Mouse (Mus musculus): Measurements from ENCODE around the gene D430042O09Rik.

Gene D430042O09Rik

DNA sequence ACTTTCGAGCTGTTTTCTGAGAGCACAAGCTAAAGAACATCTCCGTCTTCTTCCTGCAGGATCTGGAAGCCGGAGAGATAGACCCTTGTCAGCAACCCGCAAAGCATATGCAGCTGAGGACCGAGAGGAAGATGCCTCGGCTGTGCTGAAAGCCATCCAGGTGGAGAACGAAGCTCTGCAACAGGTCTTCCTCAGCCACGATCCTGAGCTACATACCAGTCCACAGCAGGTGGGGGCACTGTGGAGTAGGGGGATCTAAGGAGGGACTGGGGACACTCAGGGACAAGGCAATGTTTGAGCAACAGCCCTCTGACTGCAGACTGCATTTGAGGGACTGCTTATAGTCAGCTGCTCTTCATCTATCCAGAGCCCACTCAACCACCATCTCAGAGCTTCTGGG is 105.0 kb downstream of the D430042O09Rik start:
- no peak for DNase-seq (ENCODE audit: low spot score)

DNA sequence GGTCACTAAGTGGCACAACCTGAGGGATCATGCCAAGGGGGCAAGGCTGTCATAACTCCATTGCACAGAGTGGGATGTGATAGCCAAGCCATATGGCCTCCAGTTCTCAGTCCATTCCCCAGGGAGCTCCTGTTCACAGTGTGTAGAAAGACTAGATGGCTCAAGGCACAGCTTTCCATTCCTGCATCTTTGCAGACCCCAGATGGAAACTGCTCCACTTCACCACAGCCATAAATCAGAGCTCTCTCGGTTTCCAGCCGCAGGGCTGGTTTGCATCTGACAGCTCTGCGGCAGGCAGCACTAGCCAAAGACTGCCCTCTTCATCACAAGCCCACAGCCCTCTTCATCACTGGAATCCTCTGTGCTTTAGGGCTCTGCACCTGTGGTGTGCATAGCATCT is 108.0 kb downstream of the D430042O09Rik start:
- no peak for DNase-seq (ENCODE audit: low spot score)

DNA sequence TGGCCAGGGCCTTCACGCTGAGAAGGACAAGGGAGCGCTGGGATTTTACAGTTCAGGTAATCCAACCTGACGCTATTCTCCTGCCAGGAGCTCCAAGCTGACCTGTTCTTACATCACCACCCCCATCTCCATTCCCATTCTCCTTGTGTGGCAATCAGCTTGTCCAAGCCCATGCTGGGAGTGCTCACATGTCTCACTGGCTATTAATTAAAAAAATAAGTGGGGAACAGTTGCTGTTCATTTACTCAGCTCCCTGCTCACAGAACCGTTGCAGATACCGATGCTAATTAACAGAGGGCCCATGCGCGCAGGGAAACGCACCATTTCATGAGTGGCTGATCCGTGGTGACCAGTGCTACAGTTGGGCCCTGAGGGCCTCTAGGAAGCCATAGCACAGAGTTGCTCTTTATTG is 110.6 kb downstream of the D430042O09Rik start:
- no peak for DNase-seq (ENCODE audit: low spot score)

DNA sequence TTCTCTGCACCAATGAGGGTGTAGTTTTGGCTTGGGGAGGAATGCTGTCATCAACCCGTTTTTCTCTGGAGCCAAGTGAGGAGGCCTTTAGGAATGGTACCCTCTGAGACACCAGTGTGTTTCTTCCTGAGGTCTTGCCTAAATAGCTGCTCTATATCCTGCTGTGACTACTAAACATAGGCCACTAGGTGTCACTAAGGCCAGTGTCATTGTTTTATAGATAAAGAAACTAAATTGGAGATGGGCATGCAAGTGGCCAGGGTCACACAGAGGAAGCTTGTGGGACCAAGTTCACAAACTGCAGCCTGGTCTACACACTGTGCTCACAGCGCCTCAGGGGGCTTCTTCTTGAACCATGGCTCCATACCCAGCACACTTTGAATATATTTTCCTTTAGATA is 112.5 kb downstream of the D430042O09Rik start:
- DNase-seq (ENCODE audit: low spot score) = no peak

DNA sequence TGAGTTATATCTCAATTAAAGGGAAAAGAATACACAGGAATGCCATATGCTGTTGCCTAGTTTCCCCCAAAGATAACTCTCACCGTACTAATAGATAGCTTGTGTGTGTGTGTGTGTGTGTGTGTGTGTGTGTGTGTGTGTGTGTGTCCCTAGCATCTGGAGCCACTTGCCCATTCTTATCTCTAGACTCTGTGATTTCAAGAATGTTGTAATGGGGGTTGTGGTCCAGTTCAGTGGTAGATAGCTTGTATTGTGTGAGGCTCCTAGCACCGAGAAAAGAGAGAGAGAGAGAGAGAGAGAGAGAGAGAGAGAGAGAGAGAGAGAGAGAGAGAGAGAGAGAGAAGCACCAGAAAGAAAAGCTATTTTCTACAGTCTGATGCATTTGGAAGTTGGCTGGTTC is 118.7 kb downstream of the D430042O09Rik start:
- no peak for DNase-seq (ENCODE audit: low spot score)

DNA sequence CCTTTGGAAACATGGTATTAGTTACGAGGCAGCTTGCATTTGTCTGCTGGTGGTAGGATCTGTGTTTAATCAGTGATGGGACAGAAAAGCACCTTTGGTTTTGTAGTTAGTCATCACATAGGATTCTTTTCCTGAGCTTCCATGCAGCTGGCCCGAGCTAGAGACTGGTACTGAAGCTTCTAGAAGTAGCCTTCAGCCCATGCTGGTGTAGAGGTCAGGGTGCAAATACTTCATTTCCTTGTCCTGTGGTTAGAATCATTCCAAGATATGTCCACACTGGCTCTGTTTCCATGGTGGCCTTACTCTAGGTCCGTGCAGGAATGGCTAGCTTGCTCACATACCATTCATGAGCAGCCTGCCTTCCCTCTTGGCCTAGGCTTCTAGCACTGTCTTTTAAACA is 119.2 kb downstream of the D430042O09Rik start:
- DNase-seq (ENCODE audit: low spot score) = no peak

DNA sequence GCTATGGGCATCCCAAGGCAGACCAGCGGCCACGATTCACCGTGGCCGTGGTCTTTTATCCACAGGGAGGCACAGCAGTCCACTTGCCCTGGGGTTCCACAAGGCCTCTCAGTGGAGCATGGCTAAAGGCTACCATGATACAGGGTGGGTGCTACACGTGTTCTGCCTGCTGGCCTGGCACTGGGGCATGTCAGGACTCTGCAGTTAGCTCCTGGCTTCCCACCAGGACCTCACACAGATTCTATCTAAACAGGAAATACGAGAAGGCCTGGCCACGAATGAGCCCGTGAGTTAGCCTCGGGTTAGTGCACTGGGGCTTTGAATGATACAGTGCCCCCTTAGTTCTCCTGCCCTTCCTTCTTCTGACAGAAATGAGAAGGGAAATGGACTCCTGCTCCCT is 119.7 kb downstream of the D430042O09Rik start:
- DNase-seq (ENCODE audit: low spot score) = no peak

DNA sequence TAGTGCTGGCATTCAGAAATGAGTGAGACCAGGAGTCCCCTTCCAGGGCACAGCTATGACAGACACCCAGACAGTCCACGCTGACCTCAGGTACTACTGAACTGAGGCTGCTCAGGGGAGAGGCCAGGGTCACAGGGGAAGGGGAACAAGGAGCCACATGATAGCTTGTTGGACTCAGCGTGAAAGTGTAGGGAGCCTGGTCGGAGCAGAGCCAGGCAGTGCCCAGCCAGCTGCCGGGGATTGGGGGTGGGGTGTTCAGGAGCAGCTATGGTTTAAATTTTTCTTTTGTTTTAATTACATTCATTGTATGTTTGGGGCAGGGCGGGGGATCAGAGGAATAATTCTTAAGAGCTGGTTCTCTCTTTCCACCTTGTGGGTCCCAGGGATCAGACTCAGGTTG is 120.9 kb downstream of the D430042O09Rik start:
- no peak for DNase-seq (ENCODE audit: low spot score)

DNA sequence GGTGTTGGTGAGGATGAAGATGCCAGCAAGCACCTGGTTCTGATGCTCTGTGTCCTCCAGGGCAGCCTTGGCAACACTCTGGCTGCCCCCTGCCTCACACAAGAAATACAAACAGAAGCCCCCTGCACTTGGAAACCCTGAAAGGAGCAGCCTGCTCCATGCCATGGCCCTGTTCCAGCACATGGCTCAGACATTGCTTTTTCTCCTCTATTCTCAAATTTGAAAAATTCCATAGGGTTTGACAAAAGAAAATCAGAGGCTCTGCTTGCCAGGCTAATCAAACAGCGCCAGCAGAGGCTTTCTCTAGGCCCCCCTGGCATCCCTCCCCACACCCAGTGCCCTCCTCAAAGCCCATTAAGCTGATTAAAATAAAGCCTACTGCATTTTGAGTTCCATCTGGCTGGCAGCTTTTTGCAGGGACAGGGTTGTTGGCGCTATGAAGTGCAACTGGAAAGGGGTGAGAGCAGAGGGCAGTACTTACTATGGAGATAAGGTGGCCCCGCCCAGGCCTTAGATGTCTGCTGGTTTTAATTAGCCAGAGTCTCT is 121.5 kb downstream of the D430042O09Rik start:
- DNase-seq (ENCODE audit: low spot score) = no peak

DNA sequence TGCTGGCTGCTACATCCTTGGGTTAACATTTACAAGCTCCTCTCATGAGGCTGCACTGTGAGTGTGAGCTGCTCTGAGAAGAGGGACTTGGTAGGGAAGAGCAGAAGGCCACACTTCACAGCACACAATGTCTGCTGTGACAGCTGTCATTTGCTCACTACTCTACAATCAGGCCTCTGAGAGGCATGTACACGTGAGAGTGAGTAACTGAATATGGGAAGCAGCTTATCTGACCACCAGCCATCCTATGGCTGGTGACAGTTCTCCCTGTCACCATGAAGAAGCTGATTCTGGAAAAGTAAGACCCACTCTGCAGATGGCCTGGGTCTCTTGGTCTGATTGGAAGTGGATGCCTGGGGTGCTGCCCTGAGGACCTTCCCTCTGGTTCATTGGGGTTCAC is 125.1 kb downstream of the D430042O09Rik start:
- DNase-seq (ENCODE audit: low spot score) = no peak

DNA sequence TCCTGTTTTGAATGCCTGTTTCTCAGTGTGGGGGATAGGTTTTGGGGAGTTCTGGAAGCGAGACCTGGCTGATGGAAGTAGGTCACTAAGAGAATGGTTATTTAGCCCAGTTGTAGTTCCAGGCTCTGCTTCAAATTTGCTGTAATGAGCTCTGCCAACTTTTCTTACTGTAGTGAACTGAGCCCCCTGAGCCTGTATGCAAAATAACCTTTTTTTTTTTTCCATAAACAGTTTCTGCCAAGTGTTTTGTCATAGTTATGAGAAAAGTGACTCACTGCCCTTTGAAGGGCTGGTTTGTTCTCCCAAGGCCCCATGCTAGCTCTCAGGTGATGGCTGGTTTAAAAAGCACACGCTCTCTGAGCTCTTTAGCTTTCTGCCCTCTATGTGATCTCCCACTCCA is 125.8 kb downstream of the D430042O09Rik start:
- DNase-seq (ENCODE audit: low spot score) = no peak

DNA sequence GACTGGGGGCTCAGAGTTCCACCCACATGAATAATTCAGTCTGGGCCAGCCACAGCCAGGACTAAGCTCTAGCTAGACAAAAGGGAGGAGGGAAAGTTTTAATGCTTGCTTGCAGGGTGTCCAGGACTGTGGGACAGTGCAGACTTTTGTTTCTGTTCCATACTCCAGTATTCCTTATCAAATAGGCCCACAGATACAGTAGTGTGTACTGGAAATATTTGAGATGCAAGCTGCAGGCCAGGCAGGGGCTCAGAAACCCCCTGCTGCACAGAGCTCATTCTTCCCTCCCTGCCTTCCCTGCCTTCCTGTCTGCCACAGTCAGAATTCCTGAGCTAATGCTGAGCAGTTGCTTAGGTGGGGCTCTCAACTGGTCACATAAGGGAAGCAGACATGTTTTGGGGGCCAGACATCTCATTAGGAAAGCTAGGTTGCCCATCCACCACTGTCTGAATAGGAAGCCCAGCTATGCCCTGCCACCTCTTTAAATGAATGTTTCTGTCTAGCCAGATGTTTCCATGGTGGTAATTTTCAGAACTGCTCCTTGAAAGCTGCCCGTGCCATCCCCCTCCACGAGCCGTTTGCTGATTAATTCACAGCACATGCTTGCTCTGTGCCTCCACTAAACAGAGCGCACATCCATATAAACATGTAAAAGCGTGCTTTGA is 130.5 kb downstream of the D430042O09Rik start:
- DNase-seq (ENCODE audit: low spot score) = no peak

DNA sequence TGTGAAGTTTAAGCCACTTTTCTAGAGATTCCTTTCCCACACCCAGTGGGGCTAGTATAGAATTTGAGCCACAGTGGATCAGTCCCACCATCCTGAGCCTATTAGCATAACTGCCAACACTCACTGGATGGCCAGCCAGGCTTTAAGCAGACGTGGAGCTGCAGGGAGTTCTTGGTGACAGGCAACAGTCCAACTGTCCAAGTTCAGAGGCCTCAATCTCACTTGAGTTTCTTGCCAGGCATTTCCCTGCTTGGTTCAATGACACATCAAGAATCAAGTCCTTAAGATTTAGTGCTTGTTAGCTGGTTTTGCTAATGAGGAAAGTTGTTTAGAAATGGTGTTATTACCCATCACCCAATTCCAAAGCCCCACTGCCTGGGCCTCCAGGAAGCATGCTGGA is 137.9 kb downstream of the D430042O09Rik start:
- DNase-seq (ENCODE audit: low spot score) = no peak

DNA sequence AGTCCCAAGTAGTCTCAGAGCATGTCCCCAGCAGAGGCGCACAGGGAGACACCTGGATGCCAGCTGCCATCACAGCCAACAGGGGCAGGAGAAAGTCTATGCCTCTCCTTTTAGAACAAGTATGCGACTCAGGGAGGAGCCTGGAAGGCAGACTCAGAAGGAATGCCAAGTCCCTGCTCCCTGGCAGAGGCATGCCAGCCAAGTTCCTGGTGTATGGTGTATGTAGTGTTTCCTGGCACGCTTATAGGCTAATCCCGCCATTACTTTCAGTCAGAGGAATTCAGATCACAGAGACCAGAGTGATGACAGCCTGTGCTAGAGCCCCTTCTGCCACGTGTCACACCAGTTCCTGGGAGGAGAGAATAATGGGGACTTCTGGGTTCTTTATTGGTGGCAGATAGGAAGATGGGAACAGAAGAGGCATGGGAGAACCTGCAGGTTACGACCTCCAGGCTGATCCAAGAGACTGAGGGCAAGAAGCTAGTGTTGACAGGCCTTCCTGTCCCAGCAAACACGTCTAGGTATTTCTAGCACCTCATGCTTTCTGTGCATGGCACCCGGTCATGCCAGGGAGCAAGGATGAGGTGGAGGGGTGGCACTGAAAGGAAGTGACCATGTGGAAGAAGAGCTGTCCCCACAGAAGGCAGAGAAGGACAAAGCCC is 139.3 kb downstream of the D430042O09Rik start:
- DNase-seq (ENCODE audit: low spot score) = no peak

DNA sequence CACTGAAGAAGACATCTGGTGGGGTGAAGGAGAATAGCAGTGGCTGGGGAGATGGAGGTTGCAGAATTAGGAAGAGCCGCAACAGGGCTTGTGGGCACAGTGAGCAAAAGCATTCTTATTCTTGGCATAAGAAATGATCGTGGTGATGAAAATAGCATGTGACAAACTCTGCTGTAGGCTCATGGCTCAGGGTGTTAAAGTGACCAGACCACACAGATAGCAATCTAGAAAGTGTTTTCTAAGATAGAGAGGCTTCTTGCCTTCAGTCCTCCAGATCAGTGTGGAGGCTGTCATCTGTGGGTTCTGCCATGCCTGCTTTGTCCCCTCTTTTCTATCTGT is 139.8 kb downstream of the D430042O09Rik start:
- no peak for DNase-seq (ENCODE audit: low spot score)

DNA sequence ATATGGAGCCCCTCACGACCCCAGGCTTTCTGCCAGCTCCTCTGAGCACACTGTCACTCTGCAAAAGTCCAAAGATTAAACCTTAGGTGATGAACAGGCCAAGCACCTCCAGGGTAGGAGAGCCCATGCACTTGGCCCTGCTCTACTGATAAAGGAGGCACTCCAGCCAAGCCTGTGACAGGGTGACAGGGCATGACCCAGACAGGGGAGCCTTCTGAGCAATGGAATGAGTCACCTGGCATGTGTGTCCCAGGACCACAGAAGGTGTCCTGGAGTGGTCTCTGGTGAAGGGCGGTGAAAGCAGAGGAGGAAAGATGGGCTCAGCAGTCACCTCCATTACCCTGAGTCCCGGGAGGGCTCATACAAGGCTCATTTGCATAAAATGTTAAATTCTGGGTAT is 151.9 kb downstream of the D430042O09Rik start:
- DNase-seq (ENCODE audit: low spot score) = no peak

DNA sequence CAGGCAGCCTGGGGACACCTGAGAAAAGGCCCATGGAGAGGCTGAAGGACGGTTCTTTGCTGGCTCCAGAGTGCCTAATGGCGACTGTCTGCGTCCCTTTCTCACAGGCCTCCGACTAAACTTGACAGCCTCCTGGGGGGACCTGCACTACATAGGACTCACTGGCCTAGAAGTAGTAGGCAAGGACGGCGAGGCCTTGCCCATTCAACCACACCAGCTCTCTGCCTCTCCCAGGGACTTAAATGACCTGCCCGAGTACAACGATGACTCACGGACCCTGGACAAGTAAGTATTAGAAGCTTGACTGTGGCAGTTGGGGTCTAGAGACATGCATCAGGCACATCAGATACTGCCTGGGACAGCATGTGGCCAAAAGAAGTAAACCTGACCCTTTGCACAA is 152.7 kb downstream of the D430042O09Rik start:
- no peak for DNase-seq (ENCODE audit: low spot score)

DNA sequence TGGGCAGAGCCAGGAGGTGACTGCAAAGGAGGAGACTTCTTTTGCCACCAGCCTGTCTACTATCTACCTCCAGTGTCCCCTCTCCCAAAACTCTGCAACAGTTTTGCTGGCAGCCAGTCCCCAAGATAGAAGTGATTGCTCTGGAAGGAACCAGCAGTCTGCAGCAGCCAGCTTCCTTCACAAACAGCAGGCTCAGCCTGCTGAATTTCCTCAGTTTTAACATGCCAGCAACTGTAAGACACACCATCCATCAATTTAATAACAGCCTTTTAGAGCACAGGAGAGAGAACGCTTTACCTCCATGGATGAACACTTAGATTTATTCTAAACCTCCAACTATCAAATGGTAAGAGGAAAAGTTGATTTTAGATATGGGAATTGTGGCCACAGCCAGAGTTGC is 156.3 kb downstream of the D430042O09Rik start:
- DNase-seq (ENCODE audit: low spot score) = no peak

DNA sequence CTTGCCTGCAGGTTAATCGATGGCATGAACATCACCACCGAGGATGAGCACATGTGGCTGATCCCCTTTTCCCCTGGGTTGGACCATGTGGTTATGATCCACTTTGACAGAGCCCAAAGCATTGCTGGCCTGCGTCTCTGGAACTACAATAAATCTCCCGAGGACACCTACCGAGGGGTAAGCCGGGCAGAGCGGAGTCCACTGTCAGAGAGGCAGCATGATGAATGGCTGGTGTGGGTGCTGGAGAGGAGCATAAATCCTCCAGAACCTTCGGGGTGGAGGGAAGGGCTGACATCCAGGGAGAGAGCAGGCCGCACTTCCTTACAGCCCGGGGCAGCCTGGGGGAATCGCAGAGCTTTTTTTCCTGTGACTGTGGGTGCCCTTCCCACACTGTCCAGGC is 157.5 kb downstream of the D430042O09Rik start:
- DNase-seq (ENCODE audit: low spot score) = no peak

DNA sequence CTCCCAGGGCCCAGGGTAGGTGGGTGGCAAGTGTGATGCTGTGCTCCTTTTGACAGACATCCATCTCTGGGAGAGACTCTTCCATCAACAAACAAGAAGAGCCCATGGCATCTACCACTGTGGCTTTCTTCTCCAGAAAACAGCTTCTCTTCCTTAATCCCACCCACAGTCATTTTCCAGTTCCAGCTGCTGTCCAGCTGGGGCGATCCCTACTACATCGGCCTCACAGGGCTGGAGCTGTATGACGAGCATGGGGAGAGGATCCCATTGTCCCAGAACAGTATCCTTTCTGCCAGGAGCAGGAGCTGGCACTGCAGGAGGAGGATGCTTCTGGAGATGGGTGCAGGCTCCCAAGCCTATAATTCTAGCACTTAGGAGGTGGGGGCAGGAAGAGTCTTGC is 160.9 kb downstream of the D430042O09Rik start:
- no peak for DNase-seq (ENCODE audit: low spot score)

DNA sequence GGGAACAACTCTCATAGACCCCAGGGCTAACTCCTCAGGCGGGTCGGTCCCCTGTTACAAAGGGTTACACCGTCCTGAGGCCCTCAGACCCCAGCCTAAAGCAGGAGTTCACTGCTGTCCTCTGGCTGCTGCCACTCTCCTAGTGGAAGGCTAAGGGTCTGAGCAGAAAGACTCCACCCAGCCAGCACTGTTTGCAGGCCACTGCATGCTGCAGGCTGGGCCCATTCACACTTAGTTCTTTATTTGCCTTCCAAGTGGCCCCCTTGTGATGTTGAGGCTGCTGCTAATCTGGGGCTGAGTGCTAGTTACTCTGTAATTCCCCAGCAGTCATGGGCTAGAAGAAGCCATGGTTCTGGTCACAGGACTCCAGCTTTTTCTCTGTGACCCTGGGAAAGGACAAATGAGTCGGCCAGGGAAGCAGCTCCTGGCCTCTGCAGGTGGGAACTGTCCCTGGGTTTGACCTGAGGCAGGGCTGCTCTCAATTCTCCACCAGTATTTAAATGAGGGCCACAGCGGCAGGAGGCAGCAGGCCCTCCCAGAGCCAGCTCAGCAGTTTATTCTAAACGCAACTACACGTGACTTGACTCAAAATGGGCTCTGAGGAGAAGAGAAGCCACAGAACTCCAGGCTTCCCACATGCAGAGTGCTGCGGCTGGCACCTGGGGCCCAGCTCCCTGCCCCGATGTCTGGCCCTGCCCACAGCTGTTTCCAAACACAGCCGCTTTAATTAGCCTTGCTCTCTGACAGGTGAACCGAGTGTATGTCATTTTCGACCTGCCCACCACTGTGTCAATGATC is 163.9 kb downstream of the D430042O09Rik start:
- DNase-seq (ENCODE audit: low spot score) = no peak

DNA sequence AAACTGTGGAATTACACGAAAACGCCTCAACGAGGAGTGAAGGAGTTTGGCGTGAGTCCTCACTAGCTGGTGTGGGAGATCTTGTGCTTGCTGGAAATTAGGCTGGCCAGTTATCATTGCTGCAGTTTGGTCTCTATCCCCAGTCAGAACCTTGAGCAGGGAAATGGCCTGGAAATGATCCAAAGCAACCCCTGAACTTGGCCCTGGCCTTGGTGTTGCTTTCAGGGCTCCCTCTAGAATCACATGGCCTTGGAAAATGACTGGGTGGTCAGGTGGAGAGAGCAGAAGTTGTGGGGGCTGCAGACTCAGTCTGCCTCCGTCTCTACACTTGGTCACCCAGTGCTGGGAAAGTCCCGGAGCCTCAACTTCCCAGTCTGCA is 164.5 kb downstream of the D430042O09Rik start:
- DNase-seq (ENCODE audit: low spot score) = no peak

DNA sequence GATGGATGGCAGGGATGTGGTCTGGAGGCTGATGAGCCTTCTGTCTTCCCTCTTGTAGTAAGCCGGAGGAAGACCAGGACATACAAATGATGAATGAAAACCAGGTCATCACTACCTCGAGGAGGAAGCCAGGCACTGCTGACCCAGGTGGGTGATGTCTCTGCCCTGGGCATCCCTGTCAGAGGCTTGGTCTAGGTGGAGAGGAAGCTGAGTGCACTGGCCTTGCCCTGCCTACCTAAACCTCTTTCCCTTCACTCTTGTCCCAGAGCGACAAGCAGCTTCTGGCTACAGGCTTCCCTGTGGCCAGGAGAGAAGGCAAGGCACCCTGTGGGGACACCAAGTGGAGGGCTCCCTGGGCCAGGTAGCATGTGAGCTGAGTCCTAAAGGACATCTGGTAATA is 165.2 kb downstream of the D430042O09Rik start:
- no peak for DNase-seq (ENCODE audit: low spot score)
